Mouse (Mus musculus) G1E (cell line): Measurements from ENCODE around the gene Ift140.

Experiments
- CTCF ChIP-seq: IDR thresholded peaks from 2 replicates; pipeline ENCODE4 v1.5.1; 2012; ENCODE audit warnings: low read depth, low read length, inconsistent platforms, mixed read lengths
- GATA1 ChIP-seq: IDR thresholded peaks from 2 replicates; pipeline ENCODE4 v1.6.1; 2012; ENCODE audit warnings: borderline replicate concordance, low read length, inconsistent platforms, mixed read lengths
- GATA2 ChIP-seq: IDR thresholded peaks from 2 replicates; pipeline ENCODE4 v1.6.1; 2012; ENCODE audit warnings: low read depth, low read length, inconsistent platforms, borderline replicate concordance
- POLR2AphosphoS5 ChIP-seq: IDR thresholded peaks from 2 replicates; pipeline ENCODE4 v1.6.1; 2012; ENCODE audit warnings: low read depth, low read length, inconsistent platforms; ENCODE audit not compliant: insufficient replicate concordance
- TAL1 ChIP-seq: conservative IDR thresholded peaks from 2 replicates; pipeline ENCODE4 v1.6.1; 2012; ENCODE audit warnings: low read depth, low read length, inconsistent platforms, mixed read lengths

DNA sequence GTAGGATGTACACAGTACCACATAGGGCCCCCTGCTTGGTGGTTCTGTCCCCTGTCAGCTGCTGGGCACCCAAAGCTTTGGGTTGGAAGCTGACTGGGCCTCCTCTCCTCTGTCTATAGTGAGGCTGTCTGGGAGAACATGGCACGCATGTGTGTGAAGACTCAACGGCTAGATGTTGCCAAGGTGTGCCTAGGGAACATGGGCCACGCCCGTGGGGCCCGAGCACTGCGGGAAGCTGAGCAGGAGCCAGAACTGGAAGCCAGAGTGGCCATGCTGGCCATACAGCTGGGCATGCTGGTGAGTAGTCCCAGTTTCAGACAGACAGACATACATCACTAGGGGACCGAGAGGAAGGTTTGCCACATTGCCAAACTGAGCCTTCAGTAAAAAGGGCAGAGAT is 70.8 kb downstream of the Ift140 start:
- TF ChIP-seq CTCF = no peak
- no peak for TF ChIP-seq GATA1
- TF ChIP-seq POLR2AphosphoS5 = no peak
- no peak for TF ChIP-seq TAL1
- TF ChIP-seq GATA2 = no peak
